Mouse (Mus musculus) limb, embryonic 14.5 days (tissue): ENCODE data around the gene Prr13. TPM values are rescaled to one million over a fixed set of nuclear protein-coding genes. Genes with fewer than 3 reads are reported as not detected.

Experiments
- ATAC-seq: fragments of 200-750 bp; cut with Nextera tagmentation; 2 replicates; pipeline ENCODE4 v1.8.0; 2017; ENCODE audit warnings: low read depth, moderate number of reproducible peaks, moderate TSS enrichment; ENCODE audit not compliant: low FRiP score
- DNase-seq: peaks from one replicate; pipeline ENCODE4 v3.0.0-alpha.2; 2015; ENCODE audit warnings: low spot score
- H3K27ac ChIP-seq: fragments of 300-500 bp; sonication (generic); replicated peaks from 2 replicates; pipeline ENCODE4 v1.5.1; 2014; ENCODE audit warnings: low read depth, mild to moderate bottlenecking, low read length, moderate library complexity, mixed read lengths
- H3K27me3 ChIP-seq: fragments of 300-500 bp; sonication (generic); 2 replicates; pipeline ENCODE4 v1.6.1; 2014; ENCODE audit warnings: low read length, mixed read lengths; ENCODE audit not compliant: control insufficient read depth, insufficient read depth
- H3K36me3 ChIP-seq: fragments of 300-500 bp; sonication (generic); 2 replicates; pipeline ENCODE4 v1.6.1; 2014; ENCODE audit warnings: mild to moderate bottlenecking, low read length, moderate library complexity, mixed read lengths; ENCODE audit not compliant: control insufficient read depth, insufficient read depth
- H3K4me1 ChIP-seq: fragments of 300-500 bp; sonication (generic); 2 replicates; pipeline ENCODE4 v1.6.1; 2014; ENCODE audit warnings: antibody characterized with exemption, low read length, mixed read lengths; ENCODE audit not compliant: control insufficient read depth, insufficient read depth
- H3K4me2 ChIP-seq: fragments of 300-500 bp; sonication (generic); replicated peaks from 2 replicates; pipeline ENCODE4 v1.6.1; 2014; ENCODE audit warnings: low read depth, mild to moderate bottlenecking, low read length, moderate library complexity; ENCODE audit not compliant: severe bottlenecking
- H3K4me3 ChIP-seq: fragments of 300-500 bp; sonication (generic); replicated peaks from 2 replicates; pipeline ENCODE4 v1.5.1; 2014; ENCODE audit warnings: low read length
- H3K9ac ChIP-seq: fragments of 300-500 bp; sonication (generic); 2 replicates; pipeline ENCODE4 v1.6.1; 2014; ENCODE audit warnings: mild to moderate bottlenecking, low read depth, low read length, moderate library complexity; ENCODE audit not compliant: severe bottlenecking
- H3K9me3 ChIP-seq: fragments of 300-500 bp; sonication (generic); 2 replicates; pipeline ENCODE4 v1.6.1; 2016; ENCODE audit warnings: low read length; ENCODE audit not compliant: control insufficient read depth
- POLR2A ChIP-seq: fragments of 200-500 bp; IDR thresholded peaks from 2 replicates; pipeline ENCODE4 v1.8.0; 2012; ENCODE audit warnings: inconsistent platforms, mild to moderate bottlenecking, moderate library complexity, borderline replicate concordance; ENCODE audit not compliant: insufficient read depth, insufficient read length; ENCODE audit errors: extremely low read depth
- WGBS: fragments of 180-500 bp; shearing (Covaris S2); extraction: QIAGEN DNeasy Blood & Tissue Kit; methylation state at CpG from one replicate; pipeline ENCODE4 v1.1.7; 2014; 5-methylcytosine and 5-hydroxymethylcytosine counted together
- polyA plus RNA-seq, 2 experiments: library from polyadenylated mRNA; depleted of rRNA in 1 of 2; stranded (reverse) in 1 of 2; unstranded in 1 of 2; fragments of >200 nt; fragmentation: Nextera tagmentation in 1 of 2; extraction: Ambion mirVana in 1 of 2; gene quantifications; 2 replicates each; pipeline versions ENCODE4 v1.2.1 to v1.2.3; 2012 to 2014

Prr13 gene
- polyA plus RNA-seq, 2 experiments: 67.8 to 76.6 TPM

DNA sequence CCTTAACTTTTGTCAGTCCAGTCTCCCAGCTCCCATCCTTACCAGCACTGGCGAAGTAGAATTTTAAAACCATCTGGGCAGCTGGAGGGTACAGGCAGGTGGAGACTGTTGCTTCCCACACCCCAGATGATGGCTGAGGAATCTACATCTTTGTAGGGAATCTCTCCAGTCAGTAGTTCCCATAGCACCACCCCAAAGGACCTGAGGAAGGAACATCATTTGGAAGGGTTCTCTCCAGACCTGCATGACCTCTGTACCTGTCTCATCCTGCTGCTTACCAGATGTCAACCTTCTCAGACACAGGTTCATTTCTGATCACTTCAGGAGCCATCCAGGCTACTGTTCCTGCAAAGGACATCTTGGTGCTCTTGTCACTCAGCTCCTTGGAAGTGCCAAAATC, 44.6 kb downstream of the Prr13 start, which contains the start of gene Gm10337:
Gene Gm10337 (plus strand): TSS at position 276 of the 400 bp plus-strand sequence.
- no peak within 1 kb of the TSS for H3K9ac ChIP-seq
- peaks cover 74% of the 10 kb centered on the region for H3K36me3 ChIP-seq
- no peak within 1 kb of the TSS for H3K4me3 ChIP-seq
- no peak within 1 kb of the TSS for H3K4me2 ChIP-seq
- no peak within 1 kb of the TSS for H3K27ac ChIP-seq
- WGBS: 94% methylated on average over 1 of the region's 1 CpGs
- ATAC-seq (no peak), DNase-seq (no peak)
- no peaks in the 10 kb centered on the region for H3K9me3 ChIP-seq
- no peaks in the 10 kb centered on the region for H3K4me1 ChIP-seq
- H3K27me3 ChIP-seq: no peaks in the 10 kb centered on the region
- no peak for TF ChIP-seq POLR2A

- H3K36me3 ChIP-seq: peaks cover 73% of the 10 kb centered on the region
- WGBS: 85% methylated on average over 9 of the region's 9 CpGs
Observed at GRCm38 (mm10) chr15:102503924-102504782, 45.3 kb downstream of the Prr13 start.

DNA sequence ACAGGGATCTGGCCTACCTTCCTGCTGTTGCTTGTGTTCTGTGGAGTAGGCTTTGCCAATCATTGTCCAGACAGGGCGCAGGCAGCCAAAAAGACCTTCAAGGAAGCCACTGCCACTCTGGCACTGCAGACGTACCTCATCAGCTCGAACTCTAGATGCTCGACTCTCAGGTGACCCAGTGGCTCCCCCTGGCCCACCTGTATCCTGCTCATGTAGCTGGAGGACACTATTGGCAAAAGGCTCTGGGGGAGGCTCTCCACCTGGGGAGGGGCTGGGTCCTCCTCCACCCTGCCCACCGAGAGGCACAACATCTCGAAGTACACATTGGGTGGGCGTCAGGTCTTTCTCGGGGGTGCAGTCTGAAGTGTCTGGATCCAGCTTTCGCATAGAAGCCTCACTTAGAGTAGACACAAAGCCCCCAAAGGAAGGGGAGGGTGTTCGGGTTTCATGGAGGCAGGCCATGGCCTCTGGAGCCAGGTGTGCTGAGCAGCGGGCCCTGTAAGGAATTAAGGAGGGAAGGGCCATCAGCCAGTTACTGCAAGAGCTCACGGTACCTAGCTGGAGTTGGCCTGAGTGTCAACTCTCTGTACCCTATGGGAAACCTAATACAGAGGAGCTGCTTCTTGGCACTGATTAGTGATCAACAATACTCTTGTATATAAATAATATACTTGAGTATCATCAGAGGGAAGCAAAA, 46.4 kb downstream of the Prr13 start:
- Histone ChIP-seq H3K27ac (no peak overlapping the region), H3K9me3 (no peaks in the 10 kb centered on the region), H3K9ac (no peak overlapping the region), H3K27me3 (no peaks in the 10 kb centered on the region), H3K4me3 (no peak overlapping the region), H3K36me3 (peaks cover 62% of the 10 kb centered on the region), H3K4me1 (peaks cover 6% of the 10 kb centered on the region; the same call in 1 of the 2 replicates), H3K4me2 (no peak overlapping the region)
- no peak for ATAC-seq
- DNase-seq: no peak
- 75% methylated on average over 12 of the region's 12 CpGs for WGBS
- no peak for TF ChIP-seq POLR2A

More at GRCm38 (mm10) chr15:102503924-102504782, 45.3 kb downstream of the Prr13 start:
- no peaks in the 10 kb centered on the region for H3K27me3 ChIP-seq
- no peak for TF ChIP-seq POLR2A
- no peak overlapping the region for H3K4me2 ChIP-seq
- no peak for ATAC-seq
- H3K9me3 ChIP-seq: no peaks in the 10 kb centered on the region
- H3K4me3 ChIP-seq: no peak overlapping the region
- no peak for DNase-seq
- H3K4me1 ChIP-seq: no peaks in the 10 kb centered on the region
- no peak overlapping the region for H3K27ac ChIP-seq
- no peak overlapping the region for H3K9ac ChIP-seq

GRCm38 (mm10) chr15:102505770-102506463, 47.1 kb downstream of the Prr13 start:
- peaks cover 55% of the 10 kb centered on the region for H3K36me3 ChIP-seq

GRCm38 (mm10) chr15:102506464-102506830, 47.6 kb downstream of the Prr13 start:
- no peak for TF ChIP-seq POLR2A
- H3K36me3 ChIP-seq: peaks cover 50% of the 10 kb centered on the region
- ATAC-seq (no peak), DNase-seq (no peak)
- no peak overlapping the region for H3K9ac ChIP-seq
- H3K27ac ChIP-seq: no peak overlapping the region
- no peaks in the 10 kb centered on the region for H3K27me3 ChIP-seq
- H3K4me3 ChIP-seq: no peak overlapping the region
- H3K9me3 ChIP-seq: no peaks in the 10 kb centered on the region
- H3K4me2 ChIP-seq: no peak overlapping the region
- H3K4me1 ChIP-seq: peaks cover 13% of the 10 kb centered on the region
- WGBS: 54% methylated on average over 2 of the region's 2 CpGs

More at GRCm38 (mm10) chr15:102505770-102506463, 47.1 kb downstream of the Prr13 start:
- ATAC-seq (no peak), DNase-seq (no peak)
- Histone ChIP-seq H3K9ac (no peak overlapping the region), H3K4me2 (no peak overlapping the region), H3K4me1 (peaks cover 8% of the 10 kb centered on the region), H3K9me3 (no peaks in the 10 kb centered on the region), H3K27me3 (no peaks in the 10 kb centered on the region), H3K4me3 (no peak overlapping the region), H3K27ac (no peak overlapping the region)
- 85% methylated on average over 9 of the region's 9 CpGs for WGBS
- TF ChIP-seq POLR2A: no peak
